Mouse (Mus musculus): ENCODE measurements around the gene Strap.
A peak's percentile ranks its signal among the peaks of the same experiment; 100 is the strongest.

GRCm38 (mm10) chr6:137723898-137724297 lies 11.0 kb upstream of the Strap start:
- TF ChIP-seq CTCF (IDR thresholded peaks at IDR 0.05; ENCODE audit: control insufficient read depth, insufficient read depth, insufficient replicate concordance, low read depth, low read length), result peak; percentile 26; the same call in 1 of the 2 replicates
- TF ChIP-seq POLR2A (IDR thresholded peaks at IDR 0.05; ENCODE audit: control insufficient read depth, low read depth, low read length), result no peak

Measured in testis, adult 2 months (tissue).